Mouse (Mus musculus) embryo, embryonic 10 days (tissue): ENCODE results near the gene Gm21170.
"Not testable (repeated sequence)": the region's sequence is repeated elsewhere in the genome, so short reads cannot be mapped to it uniquely, and the experiment has no call there.

Experiments
- DNase-seq: peaks from one replicate; pipeline ENCODE4 v3.0.0-alpha.2; 2015; ENCODE audit warnings: low spot score

Gm21170 gene

GRCm38 (mm10) chrY:47690998-47691397 is at the start of gene Gm21170:
Gene Gm21170, minus strand, starts transcription at chrY:47691098.
- not testable (repeated sequence) for DNase-seq
